Mouse (Mus musculus) monocyte, adult 2 months (primary cell): Measurements from ENCODE around the gene Polrmt.
"Not testable (repeated sequence)": the region's sequence is repeated elsewhere in the genome, so short reads cannot be mapped to it uniquely, and the experiment has no call there.

Source experiments
- DNase-seq, 2 experiments: peaks; one replicate each; pipeline ENCODE4 v3.0.0; 2022; ENCODE audit warnings: low spot score in 2 of 2, low read depth in 1 of 2

Gene Polrmt

GRCm38 (mm10) chr10:79774486-79775279 is 28.3 kb upstream of the Polrmt start:
- no peak for DNase-seq

GRCm38 (mm10) chr10:79773208-79773607 is 26.8 kb upstream of the Polrmt start:
- DNase-seq, result no peak

- DNase-seq, result no peak
Observed at GRCm38 (mm10) chr10:79772320-79772719, 25.9 kb upstream of the Polrmt start.

- DNase-seq, result no peak
Observed at GRCm38 (mm10) chr10:79769329-79769728, 22.9 kb upstream of the Polrmt start.

GRCm38 (mm10) chr10:79768400-79768799 is 22.0 kb upstream of the Polrmt start:
- no peak for DNase-seq

GRCm38 (mm10) chr10:79767372-79768244 is 21.2 kb upstream of the Polrmt start:
- DNase-seq, result peak; percentile 36 to 42

GRCm38 (mm10) chr10:79766508-79767325 is 20.3 kb upstream of the Polrmt start, which contains the start of gene Rnf126:
TSS of gene Rnf126 (minus strand) at chr10:79766952.
- peak; percentile 99 to 100 for DNase-seq

- no peak for DNase-seq
Observed at GRCm38 (mm10) chr10:79766001-79766507, 19.7 kb upstream of the Polrmt start.

GRCm38 (mm10) chr10:79765228-79765745 is 18.9 kb upstream of the Polrmt start:
- DNase-seq, result no peak

GRCm38 (mm10) chr10:79764234-79764633 is 17.9 kb upstream of the Polrmt start:
- no peak for DNase-seq

- DNase-seq, result no peak
Observed at GRCm38 (mm10) chr10:79762875-79763274, 16.5 kb upstream of the Polrmt start.

GRCm38 (mm10) chr10:79760603-79761143 is 14.3 kb upstream of the Polrmt start:
- no peak for DNase-seq

GRCm38 (mm10) chr10:79759675-79760074 is 13.3 kb upstream of the Polrmt start:
- DNase-seq, result not testable (repeated sequence)

- no peak for DNase-seq
Observed at GRCm38 (mm10) chr10:79756660-79757059, 10.3 kb upstream of the Polrmt start.

- no peak for DNase-seq
Observed at GRCm38 (mm10) chr10:79755854-79756253, 9.5 kb upstream of the Polrmt start.

- DNase-seq, result no peak
Observed at GRCm38 (mm10) chr10:79754856-79755516, 8.6 kb upstream of the Polrmt start, which contains the start of gene Fgf22. TSS of gene Fgf22 (plus strand) at chr10:79755076.

- no peak for DNase-seq
Observed at GRCm38 (mm10) chr10:79748496-79748895, 2.1 kb upstream of the Polrmt start.

GRCm38 (mm10) chr10:79746774-79747151 is 382 bp upstream of the Polrmt start:
- DNase-seq, result no peak

GRCm38 (mm10) chr10:79745411-79745810 is 970 bp downstream of the Polrmt start:
- no peak for DNase-seq
